Mouse (Mus musculus): ENCODE measurements around the gene Zfyve9.

- TF ChIP-seq CTCF (IDR thresholded peaks at IDR 0.05; ENCODE audit: extremely low read depth, insufficient read length, insufficient replicate concordance, low read depth, low read length) (no peak), POLR2A (IDR thresholded peaks at IDR 0.05; ENCODE audit: low read depth, low read length) (no peak)
Measured at GRCm38 (mm10) chr4:108796701-108797100, 16.1 kb upstream of the Zfyve9 start.
